Mouse (Mus musculus): Measurements from ENCODE around the gene Vmn1r1. TPM values are rescaled to one million over a fixed set of nuclear protein-coding genes. Genes with fewer than 3 reads are reported as not detected.

Gene Vmn1r1
- total RNA-seq, 2 experiments from 2014 or later: not detected

Other genes with a start within 250 kb of the Vmn1r1 start
- 100 to 1,000 TPM; 196 to 207 TPM for gene Enah, start 144.5 kb downstream of the Vmn1r1 start, total RNA-seq (2021)
- 10 to 100 TPM; 48.7 to 50.8 TPM for gene Srp9, start 39.7 kb downstream of the Vmn1r1 start, total RNA-seq (2021)
- 100 to 1,000 TPM; 113 to 121 TPM for gene Degs1, start 118.3 kb upstream of the Vmn1r1 start, total RNA-seq (2021)
- 10 to 100 TPM; 20.4 to 24.5 TPM for gene Fbxo28, start 177.1 kb upstream of the Vmn1r1 start, total RNA-seq (2021)
- 10 to 100 TPM; 20.4 to 20.5 TPM for gene Trp53bp2, start 244.7 kb upstream of the Vmn1r1 start, total RNA-seq (2021)

All from heart, postnatal 4 days (tissue).